Mouse (Mus musculus): ENCODE results near the gene Gm26602.

GRCm38 (mm10) chr10:79926491-79927323 lies 16.1 kb downstream of the Gm26602 start, which contains the start of gene Arid3a:
- TF ChIP-seq CTCF (IDR thresholded peaks at IDR 0.05; ENCODE audit: extremely low read depth, insufficient read depth, low read length) (no peak), POLR2A (IDR thresholded peaks at IDR 0.05; ENCODE audit: extremely low read depth, insufficient read depth, low read length) (no peak)

Data from cortical plate, adult 2 months (tissue).